Mouse (Mus musculus): ENCODE measurements around the gene Ogfr. TPM values are rescaled to one million over a fixed set of nuclear protein-coding genes. Genes with fewer than 3 reads are reported as not detected.

Gene Ogfr
- 10 to 100 TPM; 20.0 to 23.6 TPM for total RNA-seq (2021)
- long read RNA-seq, experiment 1, transcript Ogfr-201 (7 exons, 2,449 nt), result major isoform, 8 of 17 reads
- long read RNA-seq, experiment 1, partial matches to known transcripts, result 0 of 17 reads
- long read RNA-seq, experiment 1, other reads (novel, unspliced or antisense), result 9 of 17 reads
- long read RNA-seq, experiment 2, transcript Ogfr-201 (7 exons, 2,449 nt), result major isoform, 17 of 27 reads
- long read RNA-seq, experiment 2, partial matches to known transcripts, result 1 of 27 reads
- long read RNA-seq, experiment 2, other reads (novel, unspliced or antisense), result 9 of 27 reads

DNA sequence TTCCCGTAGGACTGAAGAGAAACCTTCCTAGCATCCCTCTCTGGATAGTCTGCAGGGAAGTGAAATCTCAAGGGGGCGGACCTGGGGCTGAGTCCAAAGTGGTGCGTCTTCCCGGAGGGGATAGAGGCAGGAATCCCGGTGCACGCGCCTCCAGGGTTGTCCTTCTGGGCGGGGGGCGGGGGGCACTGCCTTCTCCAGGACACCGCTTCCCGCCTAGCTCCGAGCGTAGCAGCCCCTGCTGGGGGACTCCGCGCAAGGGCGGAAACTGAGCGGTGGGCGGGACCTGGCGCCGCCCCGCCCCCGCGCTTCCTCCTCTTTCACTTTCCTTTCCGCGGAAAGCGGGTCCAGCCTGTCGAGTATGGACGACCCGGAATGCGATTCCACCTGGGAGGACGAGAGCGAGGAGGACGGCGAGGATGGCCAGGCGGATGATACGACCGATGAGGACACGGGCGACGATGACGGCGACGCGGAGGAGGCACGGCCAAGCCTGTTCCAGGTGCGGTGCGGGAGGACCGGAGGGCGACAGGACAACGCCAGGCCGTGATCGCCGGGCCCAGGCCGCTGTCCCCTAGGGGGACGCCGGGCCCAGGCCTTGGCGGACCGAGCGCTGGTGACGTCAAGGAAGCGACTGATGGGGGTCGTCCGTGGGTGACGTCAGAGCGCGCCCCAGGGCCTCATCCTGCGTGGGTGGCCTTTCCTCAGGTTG is at the start of gene Ogfr:
Gene Ogfr (plus strand): TSS at position 123 of the 709 bp plus-strand sequence.
- DNase-seq, result peak; percentile 80

DNA sequence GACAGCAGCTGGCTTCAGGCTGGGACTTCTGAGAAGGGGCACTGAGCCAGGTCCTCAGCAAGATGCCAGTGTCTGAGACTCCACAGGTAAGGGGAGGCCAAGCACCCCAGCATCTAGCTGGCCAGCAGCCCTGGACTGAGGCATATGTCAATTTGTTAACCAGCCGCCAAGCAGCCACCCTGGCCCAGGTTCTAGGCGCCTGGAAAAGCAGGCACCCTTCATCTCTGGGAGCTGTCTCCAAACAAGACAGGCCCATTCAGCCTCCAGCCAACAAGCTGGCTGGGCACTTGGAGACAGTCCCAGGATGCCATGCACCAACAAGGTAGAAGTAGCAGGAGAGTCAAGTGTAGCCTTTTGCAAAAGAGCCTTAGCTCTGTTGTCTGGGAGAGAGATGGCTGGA is 45.4 kb upstream of the Ogfr start:
- no peak for DNase-seq

DNA sequence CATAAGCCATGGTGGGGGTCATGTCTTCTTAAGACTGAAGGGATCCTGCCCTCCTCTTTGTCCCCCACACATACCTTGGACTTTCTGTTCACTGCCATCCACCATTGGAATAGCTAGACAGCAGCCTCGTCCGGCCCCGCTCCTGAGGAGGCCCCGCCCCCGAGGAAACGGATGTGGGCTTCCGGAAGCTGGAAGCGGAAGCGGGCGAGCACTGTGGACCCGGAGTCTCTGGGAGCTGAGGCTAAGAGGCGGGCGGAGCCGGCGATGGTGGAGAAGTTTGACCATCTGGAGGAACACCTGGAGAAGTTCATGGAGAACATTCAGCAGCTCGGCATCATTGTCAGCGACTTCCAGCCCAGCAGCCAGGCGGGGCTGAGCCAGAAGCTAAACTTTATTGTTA is 44.0 kb upstream of the Ogfr start:
- DNase-seq, result no peak

DNA sequence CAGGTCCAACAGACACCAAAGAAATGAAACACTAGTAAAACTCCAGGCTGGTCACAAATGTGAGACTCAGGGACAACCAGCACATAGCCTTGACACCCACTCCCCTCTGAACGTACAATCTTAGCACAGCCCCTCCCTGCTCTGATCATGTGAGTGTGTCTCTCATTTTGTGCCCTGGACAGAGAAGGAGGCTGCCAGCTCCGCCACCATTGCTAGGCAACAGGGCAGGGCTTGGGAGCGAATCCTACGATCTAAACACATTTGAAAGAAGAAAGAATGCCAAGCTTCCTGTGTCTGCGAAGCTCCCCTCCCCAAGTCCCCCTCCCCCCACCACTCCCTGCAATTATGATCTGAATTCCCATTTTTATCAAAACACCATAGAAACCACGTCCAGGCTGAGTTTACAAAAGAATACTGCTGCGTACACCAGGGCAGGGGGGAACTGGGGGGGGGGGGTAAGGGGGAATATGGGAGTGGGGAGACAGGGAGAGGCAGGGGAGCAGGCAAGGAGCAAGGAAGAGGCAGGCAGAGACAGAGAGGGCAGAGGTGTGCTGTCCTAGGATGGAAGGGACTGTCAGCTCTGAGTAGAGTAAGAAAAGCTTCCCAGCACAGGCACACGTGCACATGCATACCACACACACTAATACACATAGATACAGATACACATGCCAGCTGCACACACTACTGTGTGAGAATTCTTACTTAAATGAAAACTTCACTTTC is 41.5 kb upstream of the Ogfr start:
- no peak for DNase-seq

DNA sequence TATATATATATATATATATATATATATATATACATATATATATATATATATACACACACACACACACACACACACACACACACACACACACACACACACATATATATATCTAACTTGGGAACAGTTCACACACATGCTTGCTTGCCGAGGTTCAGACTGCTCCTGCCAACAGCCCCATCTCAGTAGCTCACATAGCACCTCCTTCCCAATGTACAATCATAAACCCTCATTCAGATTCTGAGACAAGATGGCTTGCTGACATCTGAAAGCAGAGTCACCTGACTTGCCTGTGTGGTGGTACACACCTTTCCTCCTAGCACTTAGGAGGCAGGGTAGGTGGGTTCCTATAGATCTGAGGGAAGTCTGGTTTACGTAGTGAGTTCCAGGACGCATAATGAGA is 36.7 kb upstream of the Ogfr start:
- DNase-seq, result no peak

DNA sequence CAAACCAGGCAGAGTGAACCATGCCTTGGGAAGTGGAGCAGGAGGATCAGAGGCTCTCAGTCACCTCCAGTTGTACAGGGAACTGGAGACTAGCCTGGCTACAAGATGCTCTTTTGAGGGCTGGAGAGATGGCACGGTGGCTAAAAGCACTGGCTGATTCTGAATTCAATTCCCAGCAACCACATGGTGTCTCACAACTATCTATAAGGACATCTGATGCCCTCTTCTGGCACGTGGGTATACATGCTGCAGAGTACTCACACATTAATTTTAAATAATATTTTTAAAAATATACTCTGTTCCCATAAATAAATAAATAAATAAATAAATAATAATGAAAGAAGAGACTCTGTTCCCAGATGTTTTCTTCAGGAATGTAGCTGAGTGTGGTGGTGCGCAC is 33.8 kb upstream of the Ogfr start:
- no peak for DNase-seq

DNA sequence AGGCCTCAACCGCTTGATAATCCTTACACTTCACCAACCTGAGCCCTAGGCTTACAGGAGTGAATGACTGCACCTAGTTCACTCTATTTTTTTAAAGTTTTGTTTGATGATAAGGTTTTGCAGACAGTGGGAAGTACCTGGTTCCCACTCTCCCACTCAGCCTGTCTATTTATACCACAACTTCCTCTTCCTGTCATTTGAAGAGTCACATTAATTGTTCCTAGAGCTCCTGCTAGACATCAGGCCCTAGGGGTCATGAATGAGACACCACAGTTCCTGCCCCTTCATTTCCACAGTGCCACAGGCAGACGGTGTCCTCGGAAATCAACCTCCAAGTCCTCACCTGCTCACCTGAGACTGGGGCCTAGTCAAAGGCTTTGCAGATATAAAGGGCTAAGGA is 32.6 kb upstream of the Ogfr start:
- DNase-seq, result no peak

DNA sequence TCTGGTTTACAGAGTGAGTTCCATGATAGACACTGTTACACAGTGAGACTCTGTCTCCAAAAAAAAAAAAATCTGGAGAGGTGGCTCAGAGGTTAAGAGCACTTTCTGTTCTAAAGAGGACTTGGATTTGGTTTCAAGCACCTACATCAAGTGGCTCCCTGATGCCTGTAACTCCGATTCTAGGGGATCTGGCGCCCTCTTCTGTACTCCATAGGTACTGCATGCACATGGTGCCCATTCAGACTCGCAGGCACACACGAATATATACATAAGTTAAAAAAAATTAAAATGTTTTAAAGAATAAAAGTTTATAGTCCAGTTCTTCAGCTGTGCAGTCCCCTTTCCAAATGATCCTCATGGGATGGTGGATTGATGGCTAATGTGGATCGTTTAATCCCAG is 28.8 kb upstream of the Ogfr start:
- DNase-seq, result no peak

DNA sequence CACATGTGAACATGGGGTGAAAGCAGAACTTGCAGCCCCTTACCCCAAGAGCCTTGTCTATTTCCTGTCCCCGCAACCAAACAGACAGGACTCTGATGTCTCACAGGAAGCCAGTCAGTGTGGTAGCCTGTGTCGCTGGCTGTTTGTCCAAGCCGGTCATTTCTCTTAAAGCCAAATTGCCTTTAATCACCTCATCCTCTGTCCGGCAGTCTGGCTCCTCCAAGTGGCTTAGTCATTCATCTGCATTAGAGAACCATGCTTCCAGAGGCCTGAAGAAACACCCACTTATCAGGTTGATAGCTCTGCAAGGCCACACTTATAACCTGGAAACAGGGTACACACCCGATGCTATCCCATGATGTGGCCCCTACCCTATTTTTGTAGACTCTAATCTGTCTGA is 26.9 kb upstream of the Ogfr start:
- DNase-seq, result no peak

DNA sequence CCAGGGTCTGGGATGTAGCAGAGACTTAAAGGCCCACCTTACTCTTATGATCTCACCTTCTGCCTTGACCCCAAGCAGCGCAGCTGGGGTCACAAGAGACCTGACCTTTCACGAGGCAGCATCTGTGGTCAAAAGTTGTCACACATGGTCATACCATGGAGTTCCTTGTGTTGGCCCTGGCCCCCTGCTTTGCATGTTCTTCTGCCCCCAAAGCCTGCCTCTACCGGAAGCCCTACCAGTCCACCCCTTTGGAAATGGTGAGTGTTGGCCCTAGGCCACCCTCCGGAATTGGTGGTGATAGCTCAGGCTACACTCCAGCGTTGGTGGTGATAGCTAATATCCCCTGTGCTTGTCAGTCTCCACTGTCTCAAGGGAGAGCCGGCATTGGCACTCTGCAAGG is 25.7 kb upstream of the Ogfr start:
- DNase-seq, result no peak

DNA sequence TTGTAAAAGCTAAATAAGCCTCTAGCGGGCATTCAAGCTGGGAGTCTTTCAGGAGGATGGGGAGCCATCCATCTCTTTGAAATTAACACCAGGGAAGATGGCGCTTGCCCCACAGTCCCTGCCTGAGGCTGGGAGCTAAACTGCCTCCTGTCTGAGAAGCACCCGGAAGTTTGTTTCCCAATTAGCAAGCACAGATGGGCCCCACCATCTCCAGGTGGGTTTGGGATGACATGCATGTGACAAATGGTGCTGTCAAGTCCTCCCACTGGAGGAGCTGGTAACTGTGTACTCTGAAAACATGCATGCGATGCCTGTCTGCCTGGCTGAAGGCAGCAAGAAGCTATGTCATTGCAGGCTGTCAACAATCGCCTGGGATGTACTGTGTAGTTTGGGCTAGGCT is 25.2 kb upstream of the Ogfr start:
- no peak for DNase-seq

DNA sequence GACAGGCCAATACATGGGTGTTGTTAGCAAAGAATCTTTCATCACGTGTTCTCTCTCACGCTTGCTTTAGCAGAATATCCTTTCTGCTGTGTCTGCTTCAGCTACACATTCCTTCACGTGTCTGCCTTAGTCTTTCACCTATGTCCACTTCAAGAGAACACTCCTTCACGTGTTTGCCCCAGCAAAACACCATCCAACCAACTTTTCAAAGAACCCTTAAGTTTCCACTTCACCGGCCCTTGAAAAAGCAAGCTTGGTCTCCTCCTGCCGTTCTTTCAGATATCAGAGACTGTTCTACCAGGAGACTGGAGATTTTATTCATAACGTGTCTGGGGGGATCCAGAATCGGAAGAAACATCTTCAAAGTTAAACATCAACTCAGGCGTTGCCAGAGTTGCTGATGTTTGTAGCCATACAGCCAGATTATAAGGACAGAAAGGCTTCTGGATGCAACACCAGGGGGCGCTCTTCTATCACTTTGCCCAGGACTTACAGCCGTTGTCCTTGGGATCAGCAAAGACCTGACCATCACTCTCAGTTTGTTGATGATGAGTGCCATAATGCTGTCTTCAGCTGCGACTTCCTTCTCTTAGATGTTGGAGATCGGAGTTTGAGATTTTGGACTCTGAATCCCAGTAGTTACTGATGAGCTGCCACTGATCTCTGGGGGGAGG is 22.7 kb upstream of the Ogfr start:
- no peak for DNase-seq

DNA sequence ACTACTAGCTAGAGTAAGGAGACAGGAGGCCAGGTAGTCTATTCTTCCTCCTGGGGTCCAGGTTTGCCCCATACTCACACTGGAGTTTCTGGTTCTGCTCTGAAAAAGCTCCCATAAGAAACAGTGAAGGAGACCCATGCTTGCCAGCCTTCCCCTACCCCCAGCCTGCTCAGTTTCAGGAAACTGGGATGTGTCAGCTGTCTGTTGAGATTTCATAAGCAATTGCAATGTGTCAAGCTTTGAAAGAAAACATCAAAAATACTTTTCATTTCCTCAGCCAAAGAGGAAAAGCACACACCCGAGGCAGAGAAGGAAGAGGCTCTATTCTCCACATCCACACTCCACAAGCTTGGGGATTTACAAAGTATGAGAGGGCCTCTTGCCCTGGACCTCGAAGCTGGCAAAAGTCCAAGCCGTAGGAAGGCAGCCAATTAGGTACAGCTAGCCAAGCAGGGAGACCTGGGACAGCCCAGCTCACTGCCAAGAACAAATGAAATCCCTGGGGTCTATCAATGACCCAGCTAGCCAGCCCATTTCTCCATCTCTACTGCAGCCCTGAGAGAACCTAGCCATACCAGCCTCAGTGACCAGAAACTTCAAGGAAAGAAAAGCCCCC is 19.9 kb upstream of the Ogfr start:
- DNase-seq, result peak; percentile 71

DNA sequence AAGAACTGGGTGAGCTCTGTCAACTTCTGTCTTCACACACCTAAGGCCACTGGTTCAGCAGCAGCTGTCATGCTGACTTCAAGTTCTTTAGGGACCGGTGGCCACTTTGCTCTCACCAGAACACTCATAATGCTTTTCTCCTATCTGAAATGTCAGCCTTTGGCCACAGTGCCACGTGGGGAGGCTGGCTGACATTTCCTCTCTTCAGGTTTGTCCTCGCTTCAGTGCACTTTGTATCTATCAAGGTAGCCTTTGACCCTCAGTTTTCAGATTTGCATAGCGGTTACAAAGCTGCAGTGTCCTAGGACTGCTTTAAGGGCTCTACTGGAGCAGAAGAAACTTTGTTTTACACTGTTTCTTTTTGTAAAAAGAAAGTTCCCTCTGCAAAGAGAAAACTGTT is 12.6 kb upstream of the Ogfr start:
- DNase-seq, result no peak

DNA sequence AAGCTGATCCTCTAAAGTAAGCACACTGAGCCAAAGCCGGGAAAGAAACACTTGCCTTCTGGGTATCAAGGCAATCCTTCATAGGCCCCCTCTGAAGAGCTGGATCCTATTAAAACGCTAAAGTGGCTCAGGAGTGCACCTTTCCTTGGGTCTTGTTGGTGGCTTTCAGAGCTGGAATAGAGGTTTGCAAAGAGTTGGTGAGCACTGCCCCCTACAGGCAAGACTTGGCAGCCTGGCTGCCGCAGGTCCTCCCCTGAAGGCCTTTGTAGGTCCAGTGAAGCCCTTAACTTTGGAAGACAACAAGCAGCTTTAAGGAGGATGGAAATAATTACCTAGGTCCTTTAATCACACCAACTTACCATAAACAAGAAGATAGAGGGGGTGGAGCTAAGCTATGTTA is 10.4 kb upstream of the Ogfr start:
- no peak for DNase-seq

DNA sequence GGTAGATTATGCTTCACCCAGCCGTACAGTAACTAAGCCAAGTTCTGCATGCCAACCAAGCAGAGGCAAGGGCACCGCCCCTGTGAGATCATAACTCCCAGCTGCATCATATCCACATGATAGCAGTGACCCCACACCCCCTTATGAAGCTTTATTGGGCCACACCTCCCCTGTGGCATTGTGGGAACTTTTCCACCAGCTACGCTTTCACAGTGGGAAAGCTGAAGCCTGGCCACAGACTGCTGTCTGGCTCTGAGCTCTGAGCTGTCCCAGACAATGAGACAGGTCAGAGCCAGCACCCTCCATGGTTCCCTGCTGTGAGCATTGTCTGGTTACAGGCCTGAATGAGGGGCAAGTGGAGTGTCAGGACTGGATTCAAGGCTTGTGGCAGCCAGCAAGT is 8.0 kb upstream of the Ogfr start, which contains the start of gene Mrgbp:
Gene Mrgbp (plus strand): TSS at position 303 of the 400 bp plus-strand sequence.
- DNase-seq, result no peak

DNA sequence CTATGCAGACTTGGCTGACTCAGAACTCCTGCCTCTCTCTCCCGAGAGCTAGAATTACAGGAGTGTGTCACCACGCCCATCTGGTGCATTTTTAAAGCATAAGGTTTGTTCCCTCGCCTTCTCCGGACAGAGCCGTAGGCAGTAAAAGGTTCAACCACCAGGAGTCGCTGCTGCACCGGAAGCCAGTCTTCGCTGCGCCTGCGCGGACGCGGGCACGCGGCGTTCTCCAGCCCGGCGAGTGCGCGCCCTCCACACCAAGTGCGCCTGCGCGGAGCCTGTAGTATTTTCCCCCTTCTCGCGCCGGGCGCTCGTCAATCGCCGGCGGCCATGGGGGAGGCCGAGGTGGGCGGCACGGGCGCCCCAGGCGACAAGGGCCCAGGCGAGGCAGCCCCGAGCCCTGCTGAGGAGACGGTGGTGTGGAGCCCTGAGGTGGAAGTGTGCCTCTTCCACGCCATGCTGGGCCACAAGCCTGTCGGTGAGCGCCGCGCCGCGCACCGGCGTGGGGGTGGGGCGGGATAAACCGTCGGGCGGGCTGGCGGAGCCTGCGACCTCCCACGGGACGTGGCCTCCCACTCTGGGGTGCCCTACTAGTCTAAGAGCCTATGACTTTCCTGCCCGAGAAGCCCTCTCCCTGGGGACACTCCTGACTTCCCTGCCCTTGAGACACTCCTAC is 6.4 kb upstream of the Ogfr start:
- peak; percentile 92 for DNase-seq

DNA sequence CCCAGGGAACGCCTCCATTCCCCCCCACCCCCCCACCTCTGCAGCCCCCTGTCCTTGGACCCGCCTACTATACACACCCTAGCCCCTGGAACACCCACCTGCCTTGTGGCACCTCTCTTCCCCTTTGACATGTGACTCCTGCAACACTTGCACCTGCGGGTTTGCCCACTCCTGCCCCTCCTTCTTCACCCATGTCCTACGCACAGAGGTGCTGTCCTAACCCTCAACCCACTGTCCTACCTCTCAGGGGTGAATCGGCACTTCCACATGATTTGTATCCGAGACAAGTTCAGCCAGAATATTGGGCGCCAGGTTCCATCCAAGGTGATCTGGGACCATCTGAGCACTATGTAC is 5.9 kb upstream of the Ogfr start:
- no peak for DNase-seq

DNA sequence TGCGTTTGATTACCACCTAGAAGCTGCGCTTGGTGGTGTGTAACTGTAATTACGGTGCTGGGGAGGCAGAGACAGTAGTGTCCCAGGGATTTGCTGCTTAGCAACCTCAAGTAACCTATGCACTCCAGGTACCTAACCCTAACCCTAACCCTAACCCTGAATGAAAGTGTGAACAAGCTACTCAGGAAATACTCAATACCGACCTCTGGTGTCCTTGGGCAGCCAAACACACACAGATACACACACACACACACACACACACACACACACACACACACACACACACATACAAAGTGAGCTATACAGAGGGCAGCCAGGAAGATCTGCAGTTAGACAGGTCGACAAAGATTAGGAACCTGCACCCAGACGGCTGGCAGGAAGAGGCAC is 316 bp upstream of the Ogfr start:
- no peak for DNase-seq

DNA sequence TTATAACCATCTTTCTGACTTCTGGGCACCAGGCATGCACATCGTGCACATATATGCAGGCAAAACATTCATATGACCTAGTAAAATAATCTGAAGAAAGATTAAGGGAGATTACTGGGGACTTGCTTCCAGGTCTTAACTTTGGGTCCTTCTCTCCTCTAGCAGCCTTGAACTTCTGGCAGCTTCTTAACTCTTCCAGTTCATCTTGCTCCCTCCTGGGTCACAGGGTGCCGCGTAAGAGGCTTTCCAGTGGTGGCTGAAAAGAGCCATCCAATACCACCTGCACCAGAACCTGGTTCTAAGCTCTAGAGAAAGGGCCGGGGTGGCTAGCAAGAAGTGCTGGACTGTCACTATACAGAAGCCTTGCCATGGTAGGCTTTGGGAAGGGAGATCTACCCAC is 8.4 kb downstream of the Ogfr start, which contains the start of gene Col9a3:
Gene Col9a3 (plus strand): TSS at position 301 of the 400 bp plus-strand sequence.
- no peak for DNase-seq

DNA sequence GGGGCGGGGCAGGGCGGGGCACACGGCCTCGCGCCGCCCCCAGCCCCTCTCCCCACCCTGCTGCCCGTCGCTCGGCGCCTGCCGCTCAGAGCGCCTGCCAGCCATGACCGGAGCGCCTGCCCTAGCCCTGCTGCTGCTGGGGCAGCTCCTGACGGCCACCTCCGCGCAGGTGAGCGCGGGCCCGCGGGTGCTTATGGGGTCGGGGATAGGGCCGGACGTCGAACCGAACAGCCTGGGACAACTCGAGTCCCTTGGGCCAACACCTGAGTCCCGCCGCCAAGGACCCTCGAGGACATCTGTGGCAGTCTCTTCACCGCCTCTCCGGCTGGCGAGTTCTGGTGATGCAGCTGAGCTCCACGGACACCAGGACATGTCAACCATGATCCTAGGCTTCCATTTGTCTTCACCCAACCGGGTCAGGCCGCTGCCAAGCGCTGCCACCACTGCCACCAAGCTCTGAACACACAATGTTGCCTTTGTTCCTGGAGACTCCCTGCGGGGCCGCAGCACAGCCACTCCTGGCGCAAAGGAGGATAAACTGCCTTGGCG is 9.2 kb downstream of the Ogfr start:
- no peak for DNase-seq

Measured in gastrocnemius, postnatal 25 days (tissue).